Mouse (Mus musculus) cerebellum, adult 2 months (tissue): ENCODE results near the gene Rnf130. TPM values are rescaled to one million over a fixed set of nuclear protein-coding genes. Genes with fewer than 3 reads are reported as not detected.

Experiments used
- DNase-seq, 2 experiments: peaks; one replicate each; pipeline ENCODE4 v3.0.0; 2021
- H3K27ac ChIP-seq: fragments of 200-500 bp; 2 replicates; pipeline ENCODE4 v1.5.1; 2012; ENCODE audit warnings: low read length, control low read depth, inconsistent platforms; ENCODE audit not compliant: insufficient read depth
- H3K27me3 ChIP-seq: fragments of 200-500 bp; 2 replicates; pipeline ENCODE4 v1.6.1; 2012; ENCODE audit warnings: inconsistent platforms, mild to moderate bottlenecking, low read length, moderate library complexity; ENCODE audit not compliant: control insufficient read depth, insufficient read depth
- H3K4me1 ChIP-seq: fragments of 200-500 bp; 2 replicates; pipeline ENCODE4 v1.6.1; 2011; ENCODE audit warnings: low read length; ENCODE audit not compliant: control insufficient read depth, insufficient read depth
- H3K4me3 ChIP-seq: fragments of 200-500 bp; replicated peaks from 2 replicates; pipeline ENCODE3; 2011; ENCODE audit warnings: mild to moderate bottlenecking, low read depth, low read length, control low read depth; ENCODE audit not compliant: insufficient read depth
- CTCF ChIP-seq: fragments of 200-500 bp; IDR thresholded peaks from 2 replicates; pipeline ENCODE4 v1.5.1; 2011; ENCODE audit warnings: low read depth, mild to moderate bottlenecking, control low read depth, low read length, moderate library complexity, borderline replicate concordance; ENCODE audit not compliant: insufficient read depth
- POLR2A ChIP-seq: fragments of 200-500 bp; IDR thresholded peaks from 2 replicates; pipeline ENCODE4 v1.6.1; 2011; ENCODE audit warnings: low read length, control low read depth, borderline replicate concordance; ENCODE audit not compliant: insufficient read depth
- WGBS: fragments of 180-500 bp; shearing (Covaris S2); methylation state at CpG from one replicate; pipeline ENCODE4 v1.1.7; 2018; 5-methylcytosine and 5-hydroxymethylcytosine counted together
- polyA plus RNA-seq: library from polyadenylated mRNA; depleted of rRNA; stranded (reverse); fragments of >200 nt; gene quantifications from 2 replicates; pipeline ENCODE4 v1.2.3, GENCODE M21; 2012

Rnf130 gene
- polyA plus RNA-seq, 1 experiment, result 76.6 TPM

- no peak for DNase-seq
- Histone ChIP-seq H3K27me3 (no peaks in the 10 kb centered on the region), H3K27ac (no peak overlapping the region), H3K4me1 (peaks cover 13% of the 10 kb centered on the region), H3K4me3 (no peak overlapping the region)
- no peak for TF ChIP-seq POLR2A
- TF ChIP-seq CTCF, result no peak
- WGBS, result 89% methylated on average over 4 of the region's 4 CpGs
These were observed 19.3 kb downstream of the Rnf130 start for GRCm38 (mm10) chr11:50044454-50044853.

- WGBS, result 23% methylated on average over 1 of the region's 1 CpGs
- no peak for DNase-seq
- H3K27me3 ChIP-seq, result no peaks in the 10 kb centered on the region
- peaks cover 18% of the 10 kb centered on the region for H3K4me1 ChIP-seq
- no peak overlapping the region; the same call in 1 of the 2 replicates for H3K27ac ChIP-seq
- H3K4me3 ChIP-seq, result no peak overlapping the region
- no peak for TF ChIP-seq POLR2A
- TF ChIP-seq CTCF, result no peak
These were observed 22.5 kb downstream of the Rnf130 start for GRCm38 (mm10) chr11:50047610-50048009.

- DNase-seq, result no peak
- no peak for TF ChIP-seq CTCF
- no peak for TF ChIP-seq POLR2A
- WGBS, result 62% methylated on average over 6 of the region's 6 CpGs
- Histone ChIP-seq H3K4me3 (no peak overlapping the region), H3K27me3 (no peaks in the 10 kb centered on the region), H3K27ac (no peak overlapping the region), H3K4me1 (peaks cover 18% of the 10 kb centered on the region)
These were observed 23.0 kb downstream of the Rnf130 start for GRCm38 (mm10) chr11:50048115-50048514.

- no peak overlapping the region for H3K27ac ChIP-seq
- no peak overlapping the region for H3K4me3 ChIP-seq
- DNase-seq, result no peak
- WGBS, result 62% methylated on average over 6 of the region's 6 CpGs
- no peak for TF ChIP-seq POLR2A
- no peak for TF ChIP-seq CTCF
- no peaks in the 10 kb centered on the region for H3K27me3 ChIP-seq
- H3K4me1 ChIP-seq, result peaks cover 18% of the 10 kb centered on the region
These were observed 25.2 kb downstream of the Rnf130 start for GRCm38 (mm10) chr11:50050392-50050791.

- TF ChIP-seq POLR2A (no peak), CTCF (no peak)
- Histone ChIP-seq H3K27ac (no peak overlapping the region), H3K27me3 (no peaks in the 10 kb centered on the region), H3K4me3 (no peak overlapping the region), H3K4me1 (peaks cover 16% of the 10 kb centered on the region)
- no peak for DNase-seq
- 54% methylated on average over 2 of the region's 2 CpGs for WGBS
These were observed 32.6 kb downstream of the Rnf130 start for GRCm38 (mm10) chr11:50057713-50058112.

GRCm38 (mm10) chr11:50058277-50058676, 33.1 kb downstream of the Rnf130 start:
- no peak overlapping the region for H3K27ac ChIP-seq
- TF ChIP-seq POLR2A, result no peak
- no peak for TF ChIP-seq CTCF

GRCm38 (mm10) chr11:50059045-50059444, 33.9 kb downstream of the Rnf130 start:
- Histone ChIP-seq H3K27me3 (no peaks in the 10 kb centered on the region), H3K4me3 (no peak overlapping the region), H3K27ac (0 out of 2 replicates have a peak overlapping the region, but pooled peaks have one; percentile 38), H3K4me1 (peaks cover 16% of the 10 kb centered on the region)
- no peak for TF ChIP-seq POLR2A
- no peak for TF ChIP-seq CTCF
- WGBS, result 24% methylated on average over 6 of the region's 6 CpGs
- peak in 1 of 2 experiments; percentile 67 for DNase-seq

More at GRCm38 (mm10) chr11:50058277-50058676, 33.1 kb downstream of the Rnf130 start:
- peaks cover 16% of the 10 kb centered on the region for H3K4me1 ChIP-seq
- DNase-seq, result no peak
- no peak overlapping the region for H3K4me3 ChIP-seq
- 92% methylated on average over 6 of the region's 6 CpGs for WGBS
- no peaks in the 10 kb centered on the region for H3K27me3 ChIP-seq

GRCm38 (mm10) chr11:50062116-50062515, 37.0 kb downstream of the Rnf130 start:
- H3K4me3 ChIP-seq, result no peak overlapping the region
- H3K4me1 ChIP-seq, result peaks cover 20% of the 10 kb centered on the region
- DNase-seq, result peak; percentile 60 to 71
- WGBS, result 11% methylated on average over 7 of the region's 7 CpGs
- H3K27me3 ChIP-seq, result no peaks in the 10 kb centered on the region
- peak overlapping the region; percentile 59; the same call in 1 of the 2 replicates for H3K27ac ChIP-seq
- TF ChIP-seq CTCF, result no peak
- TF ChIP-seq POLR2A, result no peak
